Mouse (Mus musculus): Measurements from ENCODE around the gene Tada3. TPM values are rescaled to one million over a fixed set of nuclear protein-coding genes. Genes with fewer than 3 reads are reported as not detected.
"Not testable (repeated sequence)": the region's sequence is repeated elsewhere in the genome, so short reads cannot be mapped to it uniquely, and the experiment has no call there.

Tada3 gene
- total RNA-seq, 2 experiments from 2014 or later = 48.3 to 51.5 TPM

DNA sequence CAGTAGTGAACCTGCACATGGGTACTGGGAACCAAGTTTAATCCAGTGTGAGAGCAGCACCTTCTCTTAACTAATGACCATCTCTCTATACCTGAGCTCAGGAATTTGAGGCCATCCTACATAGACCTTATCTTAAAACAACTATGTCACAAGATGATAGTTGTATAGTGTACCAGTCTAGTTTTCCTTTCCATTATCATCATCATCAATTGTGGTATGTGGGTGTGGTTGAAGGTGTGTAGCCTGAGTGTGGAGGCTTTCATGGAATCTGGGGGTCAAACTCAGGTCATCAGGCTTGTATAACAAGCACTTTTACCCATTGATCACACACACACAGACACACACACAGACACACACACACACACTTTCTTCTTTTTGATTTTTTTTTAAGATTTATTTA, 27.1 kb downstream of the Tada3 start:
- intact Hi-C loops (cut with DNase I) = no loop called here
- no peak for DNase-seq (ENCODE audit: low spot score in 2 of 2)

DNA sequence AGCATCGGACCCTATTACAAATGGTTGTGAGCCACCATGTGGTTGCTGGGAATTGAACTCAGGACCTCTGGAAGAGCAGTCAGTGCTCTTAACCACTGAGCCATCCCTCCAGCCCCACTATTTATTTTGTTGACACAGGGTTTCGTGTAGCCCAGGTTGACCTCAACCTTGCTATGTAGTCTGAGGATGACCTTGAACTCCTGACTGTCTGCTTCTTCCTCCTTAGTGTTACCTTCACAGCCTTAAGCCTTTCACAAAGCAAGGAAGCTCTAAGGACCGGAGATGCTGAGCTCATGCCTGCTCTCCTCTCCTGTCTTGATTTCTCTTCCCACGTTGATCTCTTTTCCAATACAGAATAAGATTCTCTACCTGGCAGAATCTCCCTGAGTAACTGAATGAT, 30.8 kb downstream of the Tada3 start:
- intact Hi-C loops (cut with DNase I) = no loop called here
- no peak for DNase-seq (ENCODE audit: low spot score in 2 of 2)

DNA sequence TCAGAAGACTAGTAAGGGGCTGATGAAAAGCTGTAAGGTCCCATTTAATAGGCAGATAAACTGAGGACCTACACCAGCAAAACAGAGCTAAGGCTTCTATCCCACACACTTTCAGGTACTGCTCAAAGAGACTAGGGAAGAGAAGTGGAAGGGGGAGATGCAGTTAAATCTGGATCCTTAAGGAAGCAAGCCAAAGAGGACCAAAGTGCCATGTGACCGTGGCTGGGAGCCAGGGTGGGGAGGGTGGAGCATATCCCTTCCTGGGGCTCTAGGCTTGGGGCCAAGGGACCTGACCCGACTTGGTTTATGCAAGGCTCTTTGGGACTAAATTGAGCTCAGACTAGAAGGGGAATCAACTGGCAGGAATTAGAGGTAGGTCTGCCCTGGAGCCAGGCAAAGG, 33.4 kb downstream of the Tada3 start:
- intact Hi-C loops (cut with DNase I) = no loop called here
- no peak for DNase-seq (ENCODE audit: low spot score in 2 of 2)

DNA sequence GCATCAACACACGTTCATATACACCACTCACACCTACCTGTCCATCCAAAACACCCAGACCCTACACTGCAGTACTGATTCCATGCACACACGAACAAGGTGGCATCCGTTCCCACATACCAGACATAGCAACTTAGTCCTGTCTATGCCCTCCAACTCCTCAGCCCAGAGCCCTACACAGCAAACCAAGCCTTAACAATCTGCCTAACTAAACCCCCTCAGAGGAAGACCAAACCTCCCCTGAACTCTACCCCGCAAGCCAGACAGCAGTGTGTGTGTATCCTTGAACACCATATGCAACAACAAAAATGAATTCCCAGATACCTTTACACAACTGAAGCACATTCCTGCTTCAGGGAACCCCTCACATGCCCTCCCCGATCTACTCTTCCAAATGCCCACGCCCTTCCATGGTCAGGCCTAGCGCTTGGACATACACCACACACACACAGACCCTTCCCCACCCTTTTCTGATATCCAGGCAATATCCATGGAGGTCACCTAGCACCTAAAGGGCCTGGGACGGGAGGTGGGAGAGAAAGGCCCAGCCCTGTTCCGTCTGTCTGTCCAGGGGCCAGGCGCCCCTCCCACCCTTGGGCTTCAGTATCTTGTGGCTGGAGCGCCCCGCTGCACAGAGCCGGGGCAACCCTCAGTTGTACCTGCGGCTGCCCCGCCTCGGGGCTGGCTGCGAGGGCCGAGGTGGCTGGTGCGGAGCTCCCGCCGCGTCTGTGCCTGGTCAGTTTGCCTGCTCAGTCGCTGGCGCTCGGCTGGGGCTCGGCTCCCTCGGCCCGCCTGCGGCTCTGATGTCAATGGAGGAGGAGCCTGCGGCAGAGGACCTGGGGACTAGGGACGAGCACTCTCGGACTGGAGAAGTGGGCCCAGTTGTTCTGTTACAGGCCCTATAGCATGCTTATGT, 34.2 kb downstream of the Tada3 start, which contains the start of gene Camk1:
Gene Camk1, minus strand, starts transcription at position 808 of the 916 bp plus-strand sequence.
- intact Hi-C loops (cut with DNase I) = loop anchor here (2.0 kb wide), 1 partner anchor 37 kb away; the partner anchor contains the start of gene Brpf1
- DNase-seq (ENCODE audit: low spot score in 2 of 2) = peak; percentile 75 to 86

DNA sequence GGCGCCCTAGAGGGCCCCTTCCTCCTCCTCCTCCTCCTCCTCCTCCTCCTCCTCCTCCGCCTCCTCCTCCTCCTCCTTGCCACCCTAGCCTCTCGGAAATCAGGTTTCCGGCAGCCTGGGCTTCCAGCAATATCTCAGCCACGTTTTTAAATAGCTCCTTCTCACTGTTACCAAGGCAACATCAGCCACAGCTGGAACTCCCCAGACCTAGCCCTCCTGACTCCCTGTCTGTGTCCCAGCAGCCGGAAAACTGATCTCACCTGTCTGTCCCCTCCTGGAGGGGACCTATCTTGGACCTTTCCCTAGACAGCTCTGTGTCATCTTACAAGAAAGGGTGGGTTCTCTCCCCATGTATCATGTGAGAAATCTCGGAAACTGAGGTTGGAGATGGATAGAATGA, 35.4 kb downstream of the Tada3 start:
- DNase-seq (ENCODE audit: low spot score in 2 of 2) = peak; percentile 49 to 57
- intact Hi-C loops (cut with DNase I) = loop anchor here (2.0 kb wide), 1 partner anchor 35 kb away; the partner anchor contains the start of gene Brpf1

DNA sequence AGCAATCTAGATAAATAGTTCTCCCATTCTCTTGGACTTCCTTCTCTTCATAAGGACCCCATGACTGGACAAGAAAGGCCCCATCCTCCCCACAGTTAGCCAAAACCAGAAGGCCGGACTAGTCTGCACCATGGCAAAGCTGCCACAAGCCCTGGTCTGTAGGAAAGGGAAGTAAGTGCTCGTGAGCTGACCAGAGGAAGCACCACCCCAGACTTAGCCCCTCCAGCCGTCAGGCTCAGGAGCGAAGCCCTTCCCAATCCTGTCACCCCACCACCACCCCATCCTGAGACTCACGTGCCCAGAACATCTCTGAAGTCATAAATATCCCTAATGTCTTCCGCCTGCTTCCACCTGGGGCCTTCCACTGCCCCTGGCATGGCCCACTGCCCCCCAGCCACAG, 36.1 kb downstream of the Tada3 start:
- peak in 1 of 2 experiments; percentile 33 for DNase-seq (ENCODE audit: low spot score in 2 of 2)
- intact Hi-C loops (cut with DNase I) = no loop called here

DNA sequence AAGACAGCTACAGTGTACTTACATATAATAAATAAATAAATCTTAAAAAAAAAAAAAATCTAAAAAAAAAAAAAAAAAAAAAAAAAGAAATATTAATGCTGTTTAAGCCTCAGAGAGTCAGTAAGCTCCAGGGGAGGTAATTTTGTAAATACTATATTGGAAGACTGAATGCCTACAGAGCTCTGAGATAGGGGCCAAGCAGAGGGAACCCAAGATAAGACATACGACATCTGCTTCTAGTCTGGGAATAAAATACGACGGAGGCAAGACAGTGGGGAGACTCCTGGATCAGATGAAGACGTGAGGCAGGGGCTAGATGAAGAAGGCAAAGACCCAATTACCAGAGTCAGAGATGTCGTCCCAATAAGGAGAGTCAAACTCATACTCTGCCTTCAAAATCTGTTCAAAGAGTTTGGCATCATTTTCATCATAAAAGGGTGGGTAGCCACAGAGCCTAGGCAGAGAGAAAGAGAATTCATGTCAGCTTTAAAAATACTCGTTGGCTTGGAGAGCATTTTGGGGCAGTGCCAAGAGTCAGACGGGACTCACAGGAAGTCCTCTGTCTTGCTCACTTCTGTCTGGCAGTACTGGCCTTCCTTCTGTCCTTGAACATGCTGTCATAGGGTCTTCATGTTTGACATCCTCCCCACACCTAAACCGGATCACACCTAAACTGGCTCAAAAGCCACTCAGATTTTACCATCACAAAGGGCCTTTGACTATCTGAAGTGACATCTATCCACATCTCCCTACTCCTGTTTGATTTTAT, 40.6 kb downstream of the Tada3 start:
- peak in 1 of 2 experiments; percentile 27 for DNase-seq (ENCODE audit: low spot score in 2 of 2)
- intact Hi-C loops (cut with DNase I) = no loop called here

DNA sequence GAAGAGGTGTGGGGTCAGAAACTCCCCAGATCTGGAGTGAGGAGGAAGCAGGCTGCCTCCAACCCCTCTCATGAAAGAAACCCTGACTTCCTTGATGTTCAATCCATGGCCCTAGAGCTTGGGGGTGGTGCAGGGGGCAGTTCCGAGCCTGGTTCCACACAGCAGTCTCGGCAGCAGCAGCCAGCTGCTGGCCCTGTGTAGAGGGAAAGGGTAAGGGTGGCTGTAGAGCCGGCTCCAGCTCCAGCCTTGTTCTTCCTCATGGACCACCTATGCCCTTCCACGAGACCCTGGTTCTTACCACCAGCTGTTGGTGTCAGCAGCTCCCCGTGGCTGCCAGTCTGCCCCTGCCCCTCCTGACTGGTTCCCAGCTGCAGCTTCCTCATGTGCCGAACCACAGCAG, 43.5 kb downstream of the Tada3 start:
- intact Hi-C loops (cut with DNase I) = no loop called here
- DNase-seq (ENCODE audit: low spot score in 2 of 2) = no peak

DNA sequence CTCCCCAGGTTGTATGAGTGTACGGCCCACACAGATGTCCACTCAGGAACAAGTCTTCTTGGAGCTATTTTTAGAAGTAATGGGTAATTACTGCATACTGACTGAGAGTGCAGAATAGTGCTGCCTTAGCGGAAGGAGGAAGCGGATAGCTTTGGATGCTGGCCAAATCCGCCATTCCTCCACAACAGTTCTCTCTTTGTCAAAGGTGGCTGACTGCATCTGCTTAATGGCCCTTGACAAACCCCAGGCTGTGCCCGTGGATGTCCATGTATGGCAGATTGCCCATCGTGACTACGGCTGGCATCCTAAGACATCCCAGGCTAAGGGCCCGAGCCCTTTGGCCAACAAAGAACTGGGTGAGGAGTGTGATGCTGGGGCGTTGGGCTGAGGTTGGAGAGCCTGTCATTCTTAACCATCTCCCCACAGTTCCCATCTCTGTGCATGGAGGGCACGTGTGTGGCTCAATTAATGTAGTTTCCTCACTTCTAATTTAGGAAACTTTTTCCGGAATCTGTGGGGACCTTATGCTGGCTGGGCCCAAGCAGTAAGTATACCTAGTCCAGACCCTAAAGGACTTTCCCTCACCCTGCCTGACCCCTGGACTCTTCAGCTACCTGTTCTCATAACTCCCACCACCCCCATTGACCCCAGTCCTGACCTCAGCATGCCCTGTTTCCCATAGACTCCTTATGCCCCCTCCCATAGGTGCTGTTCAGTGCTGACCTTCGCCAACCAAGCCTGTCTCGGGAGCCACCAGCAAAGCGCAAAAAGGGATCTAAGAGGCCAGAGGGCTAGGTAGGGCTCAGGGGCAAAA, 44.3 kb downstream of the Tada3 start:
- peak; percentile 61 to 68 for DNase-seq (ENCODE audit: low spot score in 2 of 2)
- intact Hi-C loops (cut with DNase I) = no loop called here

DNA sequence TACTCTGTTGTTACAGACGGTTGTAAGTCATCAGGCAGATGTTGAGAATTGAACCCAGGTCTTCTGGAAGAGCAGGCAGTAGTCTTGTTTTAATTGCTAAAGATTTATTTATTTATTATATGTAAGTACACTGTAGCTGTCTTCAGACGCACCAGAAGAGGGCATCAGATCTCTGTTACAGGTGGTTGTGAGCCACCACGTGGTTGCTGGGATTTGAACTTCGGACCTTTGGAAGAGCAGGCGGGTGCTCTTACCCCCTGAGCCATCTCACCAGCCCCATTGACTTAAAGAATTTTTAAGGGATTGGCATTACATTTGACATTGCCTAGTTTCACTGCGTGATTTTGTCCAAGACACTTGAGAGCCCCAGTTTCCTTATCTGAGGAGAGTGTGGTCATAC, 44.9 kb downstream of the Tada3 start:
- intact Hi-C loops (cut with DNase I); DNase-seq (ENCODE audit: low spot score in 2 of 2): not testable (repeated sequence)

DNA sequence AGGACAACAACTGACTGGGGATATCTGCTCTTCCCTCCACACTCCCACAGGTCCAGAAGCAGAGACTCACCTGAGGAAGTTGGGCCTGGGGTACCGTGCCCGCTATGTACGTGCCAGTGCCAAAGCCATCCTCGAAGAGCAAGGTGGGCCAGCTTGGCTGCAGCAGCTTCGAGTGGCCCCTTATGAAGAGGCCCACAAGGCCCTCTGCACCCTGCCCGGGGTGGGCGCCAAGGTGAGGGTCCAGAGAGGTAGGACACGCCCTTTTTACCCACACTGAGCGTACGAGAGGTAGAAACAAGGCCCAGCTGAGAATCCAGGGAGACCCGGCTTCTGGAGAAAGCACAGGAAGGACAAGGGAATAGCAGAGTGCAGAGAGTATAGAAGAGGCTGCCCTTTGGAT, 46.0 kb downstream of the Tada3 start:
- intact Hi-C loops (cut with DNase I) = no loop called here

DNA sequence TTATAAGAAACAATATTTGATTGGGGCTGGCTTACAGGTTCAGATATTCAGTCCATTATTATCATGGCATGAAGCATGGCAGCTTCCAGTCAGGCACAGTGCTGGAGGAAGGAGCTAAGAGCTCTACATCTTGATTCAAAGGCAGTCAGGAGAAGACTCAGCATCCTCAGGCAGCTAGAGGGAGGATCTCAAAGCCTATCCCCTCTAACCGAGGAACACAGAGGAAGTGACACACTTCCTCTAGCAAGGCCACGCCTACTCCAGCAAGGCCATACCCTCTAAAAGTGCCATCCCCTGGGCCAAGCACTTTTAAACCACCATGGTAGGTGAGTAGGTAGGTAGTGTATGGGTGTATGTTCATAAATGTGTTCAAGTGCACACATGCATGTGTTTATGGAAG, 47.1 kb downstream of the Tada3 start:
- DNase-seq (ENCODE audit: low spot score in 2 of 2) = no peak
- intact Hi-C loops (cut with DNase I) = no loop called here

More for the DNA sequence above, 46.0 kb downstream of the Tada3 start:
- no peak for DNase-seq (ENCODE audit: low spot score in 2 of 2)

DNA sequence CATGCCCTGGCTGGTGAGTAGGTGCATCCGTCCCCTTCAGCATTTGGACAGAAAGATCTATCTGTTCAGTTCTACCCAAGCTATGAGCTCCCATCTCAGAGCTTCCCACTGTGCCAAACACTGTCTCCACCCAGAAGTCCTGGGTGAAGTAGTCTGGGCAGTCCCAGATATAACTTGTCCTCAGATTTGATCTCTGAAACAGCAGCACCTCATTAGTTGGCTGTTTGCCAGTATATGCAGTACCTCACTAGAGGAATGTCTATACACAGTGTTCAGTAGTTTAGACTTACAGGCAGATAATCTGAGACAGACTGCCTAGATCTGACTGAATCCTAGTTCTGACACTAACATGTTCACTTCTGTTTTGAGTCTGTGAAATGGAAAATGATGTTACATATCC, 48.3 kb downstream of the Tada3 start:
- intact Hi-C loops (cut with DNase I) = no loop called here
- no peak for DNase-seq (ENCODE audit: low spot score in 2 of 2)

DNA sequence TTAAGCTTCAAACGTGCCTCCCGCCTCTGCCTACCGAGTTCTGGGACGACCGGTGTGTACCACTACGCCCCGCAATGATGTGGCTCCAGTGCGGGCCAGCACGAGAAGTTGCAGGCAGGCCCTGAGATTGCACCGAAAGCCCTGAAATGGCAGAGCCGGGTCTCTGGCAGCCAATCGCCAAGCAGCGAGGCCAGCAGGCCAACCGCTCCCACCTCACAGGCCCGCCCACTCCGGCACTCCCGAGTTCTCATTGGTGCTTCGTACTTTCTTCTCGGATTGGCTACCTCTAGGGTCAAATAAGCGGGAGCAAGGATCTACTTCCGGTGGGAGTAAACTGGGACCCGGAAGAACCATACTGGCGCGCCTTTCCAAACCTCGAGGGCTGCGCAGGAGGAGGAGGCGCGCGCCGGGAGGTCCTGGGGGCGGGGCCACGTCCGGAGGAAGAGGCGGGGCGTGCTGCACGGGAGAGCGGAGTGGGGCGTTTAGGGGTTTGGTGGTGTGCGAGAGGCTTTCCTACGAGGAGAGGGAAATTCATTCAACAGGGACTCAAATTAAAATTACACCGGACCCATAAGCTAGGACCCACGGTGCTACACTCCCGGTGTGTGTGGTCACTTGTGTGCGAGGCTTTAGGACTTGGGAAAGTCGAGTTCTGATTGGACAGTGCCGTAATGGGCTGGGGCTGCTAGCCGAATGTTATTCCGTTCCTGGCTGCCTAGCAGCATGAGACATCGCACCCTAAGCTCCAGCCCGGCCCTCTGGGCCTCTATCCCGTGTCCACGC, 51.0 kb downstream of the Tada3 start, which contains the start of gene Ogg1:
Gene Ogg1, plus strand, starts transcription at position 440 of the 783 bp plus-strand sequence.
- intact Hi-C loops (cut with DNase I) = loop anchor here (1.0 kb wide), 1 partner anchor 20 kb away; no protein-coding TSS in a partner anchor
- peak; percentile 97 to 100 for DNase-seq (ENCODE audit: low spot score in 2 of 2)

Small RNAs within 50 kb of the gene (microRNA-seq; reads per million reads assigned to microRNA genes)
- 0 reads per million in 2 experiments for gene Gm24387

Other genes starting within 250 kb of the Tada3 start
- gene Lhfpl4, start 182.5 kb downstream of the Tada3 start, total RNA-seq (2021) = 10 to 100 TPM; 82.9 to 92.8 TPM
- gene Mtmr14, start 140.0 kb downstream of the Tada3 start, total RNA-seq (2021) = 10 to 100 TPM; 14.4 to 16.6 TPM
- 10 to 100 TPM; 65.3 to 72.2 TPM for gene Cpne9, start 95.6 kb downstream of the Tada3 start, total RNA-seq (2021)
- 10 to 100 TPM; 29.2 to 29.6 TPM for gene Brpf1, start 70.7 kb downstream of the Tada3 start, total RNA-seq (2021)
- 1 to 10 TPM; 6.0 to 6.1 TPM for gene Ogg1, start 50.9 kb downstream of the Tada3 start, total RNA-seq (2021)
- gene Camk1, start 33.9 kb downstream of the Tada3 start, total RNA-seq (2021) = 100 to 1,000 TPM; 109 to 126 TPM
- gene Arpc4, start 232 bp upstream of the Tada3 start, total RNA-seq (2021) = 100 to 1,000 TPM; 259 to 284 TPM
- 10 to 100 TPM; 11.5 to 13.1 TPM for gene Ttll3, start 11.4 kb upstream of the Tada3 start, total RNA-seq (2021)
- gene Rpusd3, start 41.5 kb upstream of the Tada3 start, total RNA-seq (2021) = 10 to 100 TPM; 17.0 to 21.0 TPM
- gene Cidec, start 57.9 kb upstream of the Tada3 start, total RNA-seq (2021) = not detected
- 10 to 100 TPM; 40.9 to 47.4 TPM for gene Jagn1, start 64.7 kb upstream of the Tada3 start, total RNA-seq (2021)
- gene Il17re, start 80.6 kb upstream of the Tada3 start, total RNA-seq (2021) = under 1 TPM; 0.34 to 0.66 TPM
- gene Il17rc, start 93.5 kb upstream of the Tada3 start, total RNA-seq (2021) = 1 to 10 TPM; 4.6 to 5.7 TPM
- 100 to 1,000 TPM; 114 to 121 TPM for gene Creld1, start 105.4 kb upstream of the Tada3 start, total RNA-seq (2021)
- gene Prrt3, start 124.0 kb upstream of the Tada3 start, total RNA-seq (2021) = 10 to 100 TPM; 56.2 to 57.0 TPM
- gene Emc3, start 153.8 kb upstream of the Tada3 start, total RNA-seq (2021) = 10 to 100 TPM; 82.5 to 83.2 TPM
- gene Fancd2, start 153.8 kb upstream of the Tada3 start, total RNA-seq (2021) = 1 to 10 TPM; 1.9 to 2.1 TPM
- under 1 TPM; 0.25 to 0.34 TPM for gene Fancd2os, start 222.8 kb upstream of the Tada3 start, total RNA-seq (2021)
- gene Brk1, start 226.9 kb upstream of the Tada3 start, total RNA-seq (2021) = 100 to 1,000 TPM; 249 to 254 TPM
- gene Vhl, start 246.1 kb upstream of the Tada3 start, total RNA-seq (2021) = 10 to 100 TPM; 50.4 to 51.4 TPM

Data from left cerebral cortex, postnatal 25 days (tissue).